Mouse (Mus musculus) cerebellum, adult 2 months (tissue): ENCODE measurements at regions not wholly inside any gene's neighbourhood (a gene's known extent, or its start where the extent isn't known, plus 50 kb on each side); places are given as distances from the start of the nearest gene placed in this dataset.

ENCODE experiments used
- CTCF ChIP-seq: fragments of 200-500 bp; IDR thresholded peaks from 2 replicates; pipeline ENCODE4 v1.5.1; 2011; ENCODE audit warnings: low read depth, mild to moderate bottlenecking, control low read depth, low read length, moderate library complexity, borderline replicate concordance; ENCODE audit not compliant: insufficient read depth
- POLR2A ChIP-seq: fragments of 200-500 bp; IDR thresholded peaks from 2 replicates; pipeline ENCODE4 v1.6.1; 2011; ENCODE audit warnings: low read length, control low read depth, borderline replicate concordance; ENCODE audit not compliant: insufficient read depth

- TF ChIP-seq CTCF (no peak), POLR2A (no peak)
Observed at GRCm38 (mm10) chr17:75703865-75704264, 152.1 kb upstream of the Fam98a start.
